ENCODE assay signal across 8 mouse cellular contexts in the genomic region with DNA sequence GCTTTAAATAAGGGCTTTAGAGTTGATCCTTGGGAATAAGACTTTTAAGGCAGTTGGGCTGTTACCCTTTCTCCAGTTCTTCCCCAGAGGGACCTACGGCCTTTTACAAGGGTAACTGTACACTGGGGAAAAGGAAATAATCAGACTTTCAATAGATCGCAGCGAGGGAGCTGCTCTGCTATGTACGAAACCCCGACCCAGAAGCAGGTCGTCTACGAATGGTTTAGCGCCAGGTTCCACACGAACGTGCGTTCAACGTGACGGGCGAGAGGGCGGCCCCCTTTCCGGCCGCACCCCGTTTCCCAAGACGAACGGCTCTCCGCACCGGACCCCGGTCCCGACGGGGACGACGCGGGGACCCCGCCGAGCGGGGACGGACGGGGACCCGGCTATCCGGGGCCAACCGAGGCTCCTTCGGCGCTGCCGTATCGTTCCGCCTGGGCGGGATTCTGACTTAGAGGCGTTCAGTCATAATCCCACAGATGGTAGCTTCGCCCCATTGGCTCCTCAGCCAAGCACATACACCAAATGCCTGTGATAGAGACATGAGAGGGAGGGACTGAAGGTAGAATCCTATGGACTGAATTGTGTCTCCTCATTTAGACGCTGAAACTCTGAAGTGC. TPM values are rescaled to one million over a fixed set of nuclear protein-coding genes. Genes with fewer than 3 reads are reported as not detected.
DNase-seq lines count a peak whose midpoint lies in the region; ATAC-seq lines count a peak whose summit lies in the region.
"Not testable (repeated sequence)": the region's sequence is repeated elsewhere in the genome, so short reads cannot be mapped to it uniquely, and the experiment has no call there.

No protein-coding gene starts in this region.

- peak; percentile 100 for ATAC-seq in heart, embryonic 12.5 days (ENCODE audit: insufficient number of reproducible peaks, low FRiP score)

- H3K27me3 ChIP-seq in forebrain, embryonic 10.5 days (ENCODE audit: poor library complexity, severe bottlenecking) = peaks cover 31% of the 10 kb centered on the region
- not testable (repeated sequence) for H3K27me3 ChIP-seq in heart, embryonic 12.5 days (replicated peaks)

- WGBS in forebrain, embryonic 10.5 days = 20% methylated on average over 45 of the region's 45 CpGs
- 25% methylated on average over 45 of the region's 45 CpGs for WGBS in heart, embryonic 12.5 days

- peak overlapping the region; percentile 37; the same call in 1 of the 2 replicates for H3K4me3 ChIP-seq in forebrain, embryonic 10.5 days
- H3K4me3 ChIP-seq in heart, embryonic 12.5 days = peak overlapping the region; percentile 33

- H3K4me1 ChIP-seq in forebrain, embryonic 10.5 days; heart, embryonic 12.5 days (replicated peaks): not testable (repeated sequence)

- H3K4me2 ChIP-seq in heart, embryonic 12.5 days = peak overlapping the region; percentile 51

- not testable (repeated sequence) for H3K9ac ChIP-seq in heart, embryonic 12.5 days

- H3K36me3 ChIP-seq in forebrain, embryonic 10.5 days (replicated peaks) = not testable (repeated sequence)
- H3K36me3 ChIP-seq in heart, embryonic 12.5 days = peaks cover 22% of the 10 kb centered on the region

- peak; percentile 41 to 73 for DNase-seq in adrenal gland, postnatal 36 days
- DNase-seq in forebrain, embryonic 10.5 days (ENCODE audit: extremely low spot score, low spot score) = peak; percentile 5
- DNase-seq in kidney, adult 18-20 months = peak; percentile 89
- DNase-seq in left cerebral cortex, adult 8-10 months (ENCODE audit: low spot score in 2 of 2) = peak; percentile 39 to 98
- DNase-seq in lung, postnatal 10 days = peak; percentile 70
- peak; percentile 97 for DNase-seq in ovary, postnatal 10 days (ENCODE audit: low spot score)
- DNase-seq in thymus, postnatal 14 days = peak; percentile 65

- not testable (repeated sequence) for H3K9me3 ChIP-seq in forebrain, embryonic 10.5 days; heart, embryonic 12.5 days (replicated peaks)

- not testable (repeated sequence) for H3K27ac ChIP-seq in forebrain, embryonic 10.5 days; heart, embryonic 12.5 days (ENCODE audit: poor library complexity, severe bottlenecking)

RNA-seq across cellular contexts. Expression of a gene that starts 58.3 kb away (rescaled TPM):
- 100 to 1,000 TPM; 111 to 117 TPM for total RNA-seq in adrenal gland, postnatal 36 days (2021)
- 510 and 526 TPM in 2 replicates for polyA plus RNA-seq in forebrain, embryonic 10.5 days (2016; fragmentation: Nextera tagmentation; extraction: Ambion mirVana)
- 397 and 400 TPM in 2 replicates for polyA plus RNA-seq in heart, embryonic 12.5 days (2016; fragmentation: Nextera tagmentation; extraction: Ambion mirVana)
- total RNA-seq in left cerebral cortex, adult 8-10 months (2022) = 100 to 1,000 TPM; 336 to 345 (median 339) TPM

Comparison
In these comparisons a context has a peak if more than half of its experiments do, and no peak if none do; other contexts are left out.
1. DNase-seq: peak in every context shown above with its lines; median percentile 97 in ovary, postnatal 10 days; 89 in kidney, adult 18-20 months; 70 in lung, postnatal 10 days; 68 in left cerebral cortex, adult 8-10 months; 65 in thymus, postnatal 14 days; 57 in adrenal gland, postnatal 36 days; 5 in forebrain, embryonic 10.5 days.